Mouse (Mus musculus) hindbrain, postnatal 0 days (tissue): ENCODE measurements around the gene Slc43a1. TPM values are rescaled to one million over a fixed set of nuclear protein-coding genes. Genes with fewer than 3 reads are reported as not detected.

Source experiments
- ATAC-seq: fragments of 200-750 bp; cut with Nextera tagmentation; 2 replicates; pipeline ENCODE4 v1.8.0; 2017; ENCODE audit warnings: mild to moderate bottlenecking, moderate TSS enrichment, moderate library complexity
- DNase-seq: peaks from one replicate; pipeline ENCODE4 v3.0.0-alpha.2; 2015; ENCODE audit warnings: low spot score
- H3K27ac ChIP-seq: fragments of 300-500 bp; sonication (generic); 2 replicates; pipeline ENCODE4 v1.5.1; 2014; ENCODE audit warnings: mild to moderate bottlenecking
- H3K27me3 ChIP-seq: fragments of 300-500 bp; sonication (generic); 2 replicates; pipeline ENCODE4 v1.6.1; 2014; ENCODE audit warnings: low read length, mixed read lengths; ENCODE audit not compliant: insufficient read depth
- H3K36me3 ChIP-seq: fragments of 300-500 bp; sonication (generic); 2 replicates; pipeline ENCODE4 v1.6.1; 2014; ENCODE audit warnings: low read length, mixed read lengths; ENCODE audit not compliant: insufficient read depth
- H3K4me1 ChIP-seq: fragments of 300-500 bp; sonication (generic); 2 replicates; pipeline ENCODE4 v1.6.1; 2014; ENCODE audit warnings: antibody characterized with exemption, low read length, mixed read lengths; ENCODE audit not compliant: insufficient read depth
- H3K4me2 ChIP-seq: fragments of 300-500 bp; sonication (generic); 2 replicates; pipeline ENCODE4 v1.6.1; 2014; ENCODE audit warnings: low read depth, mild to moderate bottlenecking, low read length, moderate library complexity, mixed read lengths
- H3K4me3 ChIP-seq: fragments of 300-500 bp; sonication (generic); 2 replicates; pipeline ENCODE4 v1.5.1; 2014; ENCODE audit warnings: low read length
- H3K9ac ChIP-seq: fragments of 300-500 bp; sonication (generic); replicated peaks from 2 replicates; pipeline ENCODE4 v1.6.1; 2014; ENCODE audit warnings: mild to moderate bottlenecking, low read length, moderate library complexity, mixed read lengths
- H3K9me3 ChIP-seq: fragments of 300-500 bp; sonication (generic); 2 replicates; pipeline ENCODE4 v1.6.1; 2016; ENCODE audit warnings: low read length, mixed read lengths
- CTCF ChIP-seq: IDR thresholded peaks from 2 replicates; pipeline ENCODE4 v1.5.1; 2016; ENCODE audit warnings: antibody characterized with exemption, control low read depth, low read depth
- WGBS: fragments of 180-500 bp; shearing (Covaris S2); extraction: QIAGEN DNeasy Blood & Tissue Kit; methylation state at CpG from one replicate; pipeline ENCODE4 v1.1.7; 2014; 5-methylcytosine and 5-hydroxymethylcytosine counted together
- polyA plus RNA-seq: library from polyadenylated mRNA; unstranded; fragments of >200 nt; fragmentation: Nextera tagmentation; extraction: Ambion mirVana; gene quantifications from 2 replicates; pipeline ENCODE4 v1.2.1, GENCODE M21; 2015
- total RNA-seq: library from RNA; depleted of rRNA; stranded (reverse); fragments of >200 nt; gene quantifications from 2 replicates; pipeline ENCODE4 v1.2.3, GENCODE M21; 2014

Slc43a1 gene
- total and polyA plus RNA-seq, 2 experiments from 2014 or later, result 1.3 to 5.8 TPM

DNA sequence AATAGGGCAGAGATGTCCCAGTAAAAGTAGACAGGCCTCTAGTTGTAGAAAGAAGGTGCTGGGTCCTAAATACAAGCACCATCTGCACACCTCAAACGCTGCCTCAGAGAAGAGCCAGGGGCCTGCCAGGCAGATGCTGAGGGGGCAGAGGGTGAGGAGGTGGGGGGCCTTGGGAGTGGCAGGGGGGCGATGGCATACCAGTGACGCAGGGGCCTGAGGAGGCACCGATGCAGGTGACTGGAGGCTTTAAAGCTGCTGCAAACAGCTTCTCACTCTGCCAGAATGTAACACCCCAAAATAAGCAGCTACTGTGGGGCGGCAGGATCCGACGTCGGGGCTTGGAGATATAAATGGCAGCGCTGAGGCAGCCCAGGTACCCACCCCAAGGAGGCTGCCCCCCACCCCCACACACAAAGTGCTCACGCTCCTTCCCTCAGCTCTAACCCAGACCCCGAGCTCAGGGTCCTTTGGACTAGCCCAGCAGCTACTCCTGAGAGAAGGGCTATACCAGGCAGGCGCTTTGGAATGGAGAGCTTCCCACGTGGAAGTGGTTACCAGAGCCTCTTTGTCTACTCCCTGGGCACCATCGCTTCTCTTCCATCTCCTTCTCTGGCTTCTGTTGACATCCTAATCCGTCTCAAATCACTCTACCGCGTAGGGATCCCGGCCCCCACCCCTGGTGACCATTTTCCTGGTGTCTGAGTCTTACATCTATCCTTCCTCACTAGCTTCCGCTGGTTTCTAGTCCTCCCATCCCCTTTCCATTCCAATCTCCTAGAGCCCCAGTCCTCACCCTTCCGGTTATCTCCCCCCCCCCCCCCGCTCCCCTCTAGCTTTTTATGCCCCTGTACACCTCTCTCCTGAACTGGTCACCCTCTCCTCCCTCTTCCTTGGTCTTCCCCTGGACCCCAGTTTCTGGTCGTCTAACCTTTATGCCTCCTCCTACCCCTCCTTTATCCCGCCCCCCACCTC, 46.7 kb downstream of the Slc43a1 start:
- Histone ChIP-seq H3K27me3 (peaks cover 27% of the 10 kb centered on the region; the same call in 1 of the 2 replicates), H3K9me3 (no peaks in the 10 kb centered on the region), H3K9ac (no peak overlapping the region), H3K4me1 (no peaks in the 10 kb centered on the region; the same call in none of the 2 replicates), H3K4me3 (peak overlapping the region; percentile 65), H3K36me3 (no peaks in the 10 kb centered on the region), H3K4me2 (peak overlapping the region; percentile 97), H3K27ac (no peak overlapping the region)
- 13% methylated on average over 21 of the region's 23 CpGs for WGBS
- no peak for DNase-seq
- no peak for ATAC-seq
- no peak for TF ChIP-seq CTCF

DNA sequence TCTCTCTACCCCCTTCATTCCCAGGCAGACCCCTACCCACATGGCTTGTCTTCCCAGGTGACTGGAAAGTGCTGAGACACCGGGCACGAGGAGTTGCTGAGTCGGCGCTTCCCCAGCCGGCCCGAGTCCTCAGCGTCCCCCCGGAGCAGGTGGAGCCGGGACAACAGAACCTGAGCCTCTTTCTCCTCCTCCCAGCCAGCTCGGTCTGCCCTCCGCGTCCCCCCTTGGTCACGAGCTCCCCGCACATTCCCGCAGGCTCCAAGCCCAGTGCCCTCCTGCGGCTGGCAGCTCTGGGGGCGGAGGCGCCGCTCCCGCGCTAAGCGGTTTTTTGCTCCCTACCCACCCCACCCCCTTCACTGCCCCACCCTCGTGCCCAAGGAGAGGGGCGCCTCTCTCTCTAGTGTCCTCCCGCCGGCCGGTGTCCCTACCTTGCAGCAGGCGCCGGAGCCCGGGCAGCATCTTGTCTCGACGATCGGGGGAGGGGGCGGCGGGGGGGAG, 47.6 kb downstream of the Slc43a1 start, which contains the start of gene Rtn4rl2:
Gene Rtn4rl2 (minus strand): TSS at position 477 of the 498 bp plus-strand sequence.
- WGBS, result 2% methylated on average over 33 of the region's 35 CpGs
- peaks cover 30% of the 10 kb centered on the region; the same call in 1 of the 2 replicates for H3K27me3 ChIP-seq
- peak within 1 kb of the TSS; percentile 49 for H3K9ac ChIP-seq
- ATAC-seq (peak; percentile 7; the same call in 1 of the 2 replicates), DNase-seq (no peak)
- no peaks in the 10 kb centered on the region; the same call in none of the 2 replicates for H3K4me1 ChIP-seq
- H3K9me3 ChIP-seq, result no peaks in the 10 kb centered on the region
- TF ChIP-seq CTCF, result no peak
- H3K4me3 ChIP-seq, result peak within 1 kb of the TSS; percentile 65
- peak within 1 kb of the TSS; percentile 97 for H3K4me2 ChIP-seq
- no peaks in the 10 kb centered on the region for H3K36me3 ChIP-seq
- 0 out of 2 replicates have a peak within 1 kb of the TSS, but pooled peaks have one; percentile 32 for H3K27ac ChIP-seq

DNA sequence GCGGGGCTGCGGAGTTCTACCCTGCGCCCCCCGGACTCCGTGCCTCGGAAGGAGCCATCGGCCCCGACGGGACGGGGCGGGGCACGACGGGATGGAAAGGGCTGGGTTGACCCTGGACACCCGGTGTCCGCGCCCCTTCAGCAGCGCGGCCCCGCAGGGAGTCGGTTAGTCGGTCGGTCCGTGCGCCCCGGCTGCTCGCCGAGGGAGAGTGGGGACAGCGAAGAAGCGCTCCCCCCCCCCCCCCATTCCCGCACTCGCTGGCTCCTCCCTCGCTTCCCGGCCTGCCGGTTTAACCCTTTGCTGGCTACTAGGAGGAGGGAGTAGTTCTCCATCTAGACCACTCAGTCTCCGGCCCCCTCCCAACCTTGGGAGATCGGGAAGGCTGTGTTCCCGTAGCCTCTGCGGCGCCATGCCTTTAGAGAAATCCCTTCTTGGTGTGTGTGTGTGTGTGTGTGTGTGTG, 48.2 kb downstream of the Slc43a1 start:
- Histone ChIP-seq H3K9ac (peak overlapping the region; percentile 49), H3K4me1 (no peaks in the 10 kb centered on the region; the same call in none of the 2 replicates), H3K27me3 (peaks cover 30% of the 10 kb centered on the region; the same call in 1 of the 2 replicates), H3K27ac (0 out of 2 replicates have a peak overlapping the region, but pooled peaks have one; percentile 32), H3K4me3 (peak overlapping the region; percentile 65), H3K9me3 (no peaks in the 10 kb centered on the region), H3K36me3 (no peaks in the 10 kb centered on the region), H3K4me2 (peak overlapping the region; percentile 97)
- DNase-seq (peak; percentile 81), ATAC-seq (peak; percentile 50)
- WGBS, result under 1% methylated on average over 26 of the region's 39 CpGs
- no peak for TF ChIP-seq CTCF

DNA sequence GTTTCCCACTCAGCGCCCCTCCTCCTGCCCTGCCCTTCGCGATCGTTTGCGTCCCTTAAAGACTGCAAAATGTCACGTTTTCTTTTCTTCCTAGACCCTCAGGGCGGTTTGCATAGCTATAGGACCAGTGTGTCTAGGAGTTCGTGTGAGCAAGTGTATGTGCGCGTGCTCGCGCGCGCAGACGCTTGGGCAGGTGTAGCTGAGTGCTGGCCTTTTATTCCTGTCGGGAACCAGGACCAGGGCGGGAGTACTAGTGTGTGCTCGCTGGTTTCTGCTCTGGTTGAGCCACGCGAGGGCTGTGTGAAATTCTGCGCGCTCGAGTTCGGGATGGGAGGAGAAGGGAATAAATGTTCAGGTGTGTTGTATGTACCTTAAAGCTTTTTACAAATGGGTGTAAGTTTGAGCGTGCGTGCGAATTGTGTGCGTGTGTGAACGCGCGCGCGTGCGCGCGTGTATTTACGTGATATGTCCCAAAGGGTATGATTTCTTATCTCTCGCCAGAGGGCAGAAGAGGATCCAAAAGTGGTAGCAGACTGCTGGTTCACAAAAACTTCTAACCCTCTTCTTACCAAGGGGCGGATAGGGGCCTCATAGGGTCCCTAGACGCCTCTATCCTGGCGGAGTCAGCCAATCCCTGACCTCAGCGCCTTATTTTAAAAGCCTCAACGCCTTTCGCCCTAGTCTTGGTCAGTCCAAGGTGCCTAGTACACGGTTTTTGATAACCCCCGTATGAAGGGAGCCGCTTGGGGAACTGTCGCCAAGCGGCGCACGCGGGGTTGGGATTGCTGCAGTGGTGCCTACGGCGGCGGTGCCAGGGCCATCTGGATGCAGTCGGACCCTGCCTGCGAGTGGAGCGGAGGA, 49.0 kb downstream of the Slc43a1 start:
- H3K27me3 ChIP-seq, result peaks cover 30% of the 10 kb centered on the region; the same call in 1 of the 2 replicates
- under 1% methylated on average over 58 of the region's 58 CpGs for WGBS

DNA sequence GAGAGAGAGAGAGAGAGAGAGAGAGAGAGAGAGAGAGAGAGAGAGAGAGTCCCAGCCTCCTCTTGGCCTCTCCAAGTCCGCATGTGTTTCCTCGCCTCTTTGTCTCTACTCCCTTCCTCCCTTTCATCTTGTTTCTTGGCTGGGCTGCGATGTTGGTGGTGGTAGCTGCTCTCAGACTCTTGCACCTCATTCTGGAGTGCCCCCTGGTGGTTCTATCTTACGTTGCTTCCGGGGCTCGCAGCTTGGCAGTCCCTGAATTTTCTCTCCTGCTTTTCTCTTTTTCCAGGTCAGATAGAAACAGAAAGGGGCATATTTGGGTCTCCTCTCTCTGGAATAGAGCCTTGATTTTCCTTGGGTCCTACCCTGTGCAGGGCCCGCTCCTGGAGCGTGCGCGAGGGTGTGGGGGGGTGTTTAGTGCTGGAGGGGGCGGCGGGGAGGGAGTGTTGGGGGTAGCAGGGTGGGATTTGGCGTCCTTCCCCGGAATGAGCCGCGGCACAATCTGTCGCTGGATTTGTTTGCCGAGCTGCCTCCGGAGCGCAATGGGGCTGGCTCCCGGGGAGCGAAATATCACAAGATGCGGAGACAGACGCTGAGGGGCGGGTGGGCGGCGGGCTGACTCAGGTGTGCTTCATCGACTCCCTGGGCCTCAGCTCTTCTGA, 50.1 kb downstream of the Slc43a1 start:
- DNase-seq, result peak; percentile 80
- no peaks in the 10 kb centered on the region for H3K9me3 ChIP-seq
- peak; percentile 62 for TF ChIP-seq CTCF
- no peaks in the 10 kb centered on the region; the same call in none of the 2 replicates for H3K4me1 ChIP-seq
- peak overlapping the region; percentile 60 for H3K4me2 ChIP-seq
- peak overlapping the region; percentile 37; the same call in 1 of the 2 replicates for H3K9ac ChIP-seq
- peak overlapping the region; percentile 32 for H3K4me3 ChIP-seq
- no peak overlapping the region; the same call in 1 of the 2 replicates for H3K27ac ChIP-seq
- H3K27me3 ChIP-seq, result peaks cover 30% of the 10 kb centered on the region; the same call in 1 of the 2 replicates
- no peaks in the 10 kb centered on the region for H3K36me3 ChIP-seq
- ATAC-seq, result peak; percentile 21; the same call in 1 of the 2 replicates
- under 1% methylated on average over 28 of the region's 28 CpGs for WGBS

More for the DNA sequence above, 49.0 kb downstream of the Slc43a1 start:
- peak overlapping the region; percentile 97 for H3K4me2 ChIP-seq
- peak overlapping the region; percentile 65 for H3K4me3 ChIP-seq
- TF ChIP-seq CTCF, result no peak; the same call in none of the 2 replicates
- H3K4me1 ChIP-seq, result no peaks in the 10 kb centered on the region; the same call in none of the 2 replicates
- H3K27ac ChIP-seq, result no peak overlapping the region
- H3K9me3 ChIP-seq, result no peaks in the 10 kb centered on the region
- peak overlapping the region; percentile 49 for H3K9ac ChIP-seq
- peak; percentile 30 for ATAC-seq
- peak; percentile 80 for DNase-seq
- no peaks in the 10 kb centered on the region for H3K36me3 ChIP-seq
